Mouse (Mus musculus) heart, embryonic 11.5 days (tissue): ENCODE data around the gene Tusc2. TPM values are rescaled to one million over a fixed set of nuclear protein-coding genes. Genes with fewer than 3 reads are reported as not detected.

Experiments used
- ATAC-seq: fragments of 200-750 bp; cut with Nextera tagmentation; replicated peaks from 2 replicates; pipeline ENCODE4 v1.8.0; 2017; ENCODE audit warnings: moderate library complexity; ENCODE audit not compliant: insufficient number of reproducible peaks, low FRiP score, low TSS enrichment
- H3K27ac ChIP-seq: fragments of 300-500 bp; sonication (generic); 2 replicates; pipeline ENCODE4 v1.5.1; 2014; ENCODE audit warnings: mild to moderate bottlenecking, low read depth, low read length
- H3K27me3 ChIP-seq: fragments of 300-500 bp; sonication (generic); 2 replicates; pipeline ENCODE4 v1.6.1; 2014; ENCODE audit warnings: mild to moderate bottlenecking, low read length, mixed read lengths; ENCODE audit not compliant: control insufficient read depth, insufficient read depth
- H3K36me3 ChIP-seq: fragments of 300-500 bp; sonication (generic); 2 replicates; pipeline ENCODE4 v1.6.1; 2014; ENCODE audit warnings: mild to moderate bottlenecking, low read length, moderate library complexity, mixed read lengths; ENCODE audit not compliant: control insufficient read depth, insufficient read depth
- H3K4me1 ChIP-seq: fragments of 300-500 bp; sonication (generic); 2 replicates; pipeline ENCODE4 v1.6.1; 2014; ENCODE audit warnings: low read length; ENCODE audit not compliant: control insufficient read depth, insufficient read depth
- H3K4me2 ChIP-seq: fragments of 300-500 bp; sonication (generic); 2 replicates; pipeline ENCODE4 v1.6.1; 2014; ENCODE audit warnings: mild to moderate bottlenecking, moderate library complexity
- H3K4me3 ChIP-seq: fragments of 300-500 bp; sonication (generic); 2 replicates; pipeline ENCODE4 v1.5.1; 2014; ENCODE audit warnings: low read depth, low read length
- H3K9ac ChIP-seq: fragments of 300-500 bp; sonication (generic); 2 replicates; pipeline ENCODE4 v1.6.1; 2014; ENCODE audit warnings: mild to moderate bottlenecking, low read depth, low read length, moderate library complexity
- H3K9me3 ChIP-seq: fragments of 300-500 bp; sonication (generic); replicated peaks from 2 replicates; pipeline ENCODE4 v1.6.1; 2016; ENCODE audit warnings: low read length; ENCODE audit not compliant: control insufficient read depth
- WGBS: fragments of 180-500 bp; shearing (Covaris S2); extraction: QIAGEN DNeasy Blood & Tissue Kit; methylation state at CpG from one replicate; pipeline ENCODE4 v1.1.7; 2014; ENCODE audit not compliant: insufficient replicate concordance; 5-methylcytosine and 5-hydroxymethylcytosine counted together
- polyA plus RNA-seq: library from polyadenylated mRNA; unstranded; fragments of >200 nt; fragmentation: Nextera tagmentation; extraction: Ambion mirVana; gene quantifications from 2 replicates; pipeline ENCODE4 v1.2.1, GENCODE M21; 2014

Tusc2 gene
- polyA plus RNA-seq, 1 experiment from 2014 or later: 63.3 TPM

- 85% methylated on average over 14 of the region's 14 CpGs for WGBS
- Histone ChIP-seq H3K27ac (no peak overlapping the region), H3K9ac (no peak overlapping the region), H3K27me3 (no peaks in the 10 kb centered on the region), H3K4me3 (no peak overlapping the region), H3K9me3 (no peaks in the 10 kb centered on the region), H3K4me1 (peaks cover 12% of the 10 kb centered on the region), H3K36me3 (no peaks in the 10 kb centered on the region; the same call in 1 of the 2 replicates), H3K4me2 (no peak overlapping the region)
- no peak for ATAC-seq
Observed at GRCm38 (mm10) chr9:107583174-107583573, 20.1 kb downstream of the Tusc2 start.

- WGBS: 83% methylated on average over 5 of the region's 5 CpGs
- ATAC-seq: no peak
- Histone ChIP-seq H3K4me1 (peaks cover 27% of the 10 kb centered on the region), H3K27me3 (no peaks in the 10 kb centered on the region), H3K27ac (peak overlapping the region; percentile 41), H3K9me3 (no peaks in the 10 kb centered on the region), H3K9ac (no peak overlapping the region), H3K36me3 (peaks cover 13% of the 10 kb centered on the region), H3K4me3 (peak overlapping the region; percentile 5; the same call in 1 of the 2 replicates), H3K4me2 (peak overlapping the region; percentile 91)
Observed at GRCm38 (mm10) chr9:107586504-107586903, 23.4 kb downstream of the Tusc2 start.

- Histone ChIP-seq H3K9me3 (no peaks in the 10 kb centered on the region), H3K4me3 (peak within 1 kb of the TSS; percentile 74), H3K4me2 (peak within 1 kb of the TSS; percentile 91), H3K4me1 (peaks cover 22% of the 10 kb centered on the region), H3K27ac (peak within 1 kb of the TSS; percentile 80), H3K36me3 (peaks cover 20% of the 10 kb centered on the region), H3K27me3 (no peaks in the 10 kb centered on the region), H3K9ac (peak within 1 kb of the TSS; percentile 85)
- peak; percentile 96 for ATAC-seq
- WGBS: 13% methylated on average over 46 of the region's 46 CpGs
Observed at GRCm38 (mm10) chr9:107586974-107587832, 24.1 kb downstream of the Tusc2 start, which contains the start of gene Ifrd2. Gene Ifrd2, plus strand, starts transcription at chr9:107587642.

GRCm38 (mm10) chr9:107587833-107588639 is 25.0 kb downstream of the Tusc2 start:
- Histone ChIP-seq H3K27me3 (no peaks in the 10 kb centered on the region), H3K4me3 (peak overlapping the region; percentile 74), H3K36me3 (peaks cover 27% of the 10 kb centered on the region), H3K27ac (peak overlapping the region; percentile 80), H3K9me3 (no peaks in the 10 kb centered on the region), H3K4me1 (peaks cover 26% of the 10 kb centered on the region), H3K4me2 (peak overlapping the region; percentile 91), H3K9ac (peak overlapping the region; percentile 85)
- 2% methylated on average over 33 of the region's 33 CpGs for WGBS
- peak; percentile 7 for ATAC-seq

GRCm38 (mm10) chr9:107590058-107590772 is 27.2 kb downstream of the Tusc2 start:
- no peak for ATAC-seq
- Histone ChIP-seq H3K36me3 (peaks cover 33% of the 10 kb centered on the region), H3K27me3 (no peaks in the 10 kb centered on the region), H3K4me3 (no peak overlapping the region), H3K4me1 (peaks cover 28% of the 10 kb centered on the region), H3K27ac (peak overlapping the region; percentile 12; the same call in 1 of the 2 replicates), H3K4me2 (peak overlapping the region; percentile 91), H3K9me3 (no peaks in the 10 kb centered on the region), H3K9ac (peak overlapping the region; percentile 3; the same call in 1 of the 2 replicates)
- WGBS: 80% methylated on average over 25 of the region's 25 CpGs

GRCm38 (mm10) chr9:107590773-107591060 is 27.7 kb downstream of the Tusc2 start:
- no peak overlapping the region for H3K27ac ChIP-seq
- peaks cover 28% of the 10 kb centered on the region for H3K4me1 ChIP-seq
- no peak overlapping the region for H3K4me2 ChIP-seq

GRCm38 (mm10) chr9:107593101-107593976 is 30.3 kb downstream of the Tusc2 start:
- Histone ChIP-seq H3K36me3 (peaks cover 33% of the 10 kb centered on the region), H3K4me3 (no peak overlapping the region), H3K4me2 (no peak overlapping the region), H3K4me1 (peaks cover 42% of the 10 kb centered on the region), H3K27ac (no peak overlapping the region), H3K27me3 (peaks cover under 1% of the 10 kb centered on the region; the same call in 1 of the 2 replicates), H3K9me3 (no peaks in the 10 kb centered on the region), H3K9ac (peak overlapping the region; percentile 24; the same call in 1 of the 2 replicates)
- ATAC-seq: no peak
- 78% methylated on average over 11 of the region's 11 CpGs for WGBS

More at GRCm38 (mm10) chr9:107590773-107591060, 27.7 kb downstream of the Tusc2 start:
- 92% methylated on average over 6 of the region's 6 CpGs for WGBS
- H3K9me3 ChIP-seq: no peaks in the 10 kb centered on the region
- no peaks in the 10 kb centered on the region for H3K27me3 ChIP-seq
- peaks cover 33% of the 10 kb centered on the region for H3K36me3 ChIP-seq
- H3K9ac ChIP-seq: no peak overlapping the region
- ATAC-seq: no peak
- H3K4me3 ChIP-seq: no peak overlapping the region
